Mouse (Mus musculus) forebrain, embryonic 16.5 days (tissue): ENCODE results near the gene Olfr403. TPM values are rescaled to one million over a fixed set of nuclear protein-coding genes. Genes with fewer than 3 reads are reported as not detected.
"Not testable (repeated sequence)": the region's sequence is repeated elsewhere in the genome, so short reads cannot be mapped to it uniquely, and the experiment has no call there.

Experiments used
- ATAC-seq: fragments of 200-750 bp; cut with Nextera tagmentation; 2 replicates; pipeline ENCODE4 v1.8.0; 2017; ENCODE audit warnings: mild to moderate bottlenecking, moderate library complexity
- H3K27ac ChIP-seq: fragments of 300-500 bp; sonication (generic); 2 replicates; pipeline ENCODE4 v1.5.1; 2014; ENCODE audit warnings: low read length, control low read depth
- H3K27me3 ChIP-seq: fragments of 300-500 bp; sonication (generic); replicated peaks from 2 replicates; pipeline ENCODE4 v1.6.1; 2014; ENCODE audit warnings: low read length; ENCODE audit not compliant: control insufficient read depth, insufficient read depth
- H3K36me3 ChIP-seq: fragments of 300-500 bp; sonication (generic); 2 replicates; pipeline ENCODE4 v1.6.1; 2014; ENCODE audit not compliant: control insufficient read depth, insufficient read depth
- H3K4me1 ChIP-seq: fragments of 300-500 bp; sonication (generic); replicated peaks from 2 replicates; pipeline ENCODE4 v1.6.1; 2014; ENCODE audit warnings: low read length; ENCODE audit not compliant: control insufficient read depth, insufficient read depth
- H3K4me2 ChIP-seq: fragments of 300-500 bp; sonication (generic); 2 replicates; pipeline ENCODE4 v1.6.1; 2014; ENCODE audit warnings: mild to moderate bottlenecking, low read length, control low read depth
- H3K4me3 ChIP-seq: fragments of 300-500 bp; sonication (generic); replicated peaks from 2 replicates; pipeline ENCODE4 v1.5.1; 2014; ENCODE audit warnings: mild to moderate bottlenecking, low read length, control low read depth
- H3K9ac ChIP-seq: fragments of 300-500 bp; sonication (generic); replicated peaks from 2 replicates; pipeline ENCODE4 v1.6.1; 2014; ENCODE audit warnings: low read depth, low read length, control low read depth
- H3K9me3 ChIP-seq: fragments of 300-500 bp; sonication (generic); 2 replicates; pipeline ENCODE4 v1.6.1; 2016; ENCODE audit warnings: low read length; ENCODE audit not compliant: control insufficient read depth
- WGBS: fragments of 180-500 bp; shearing (Covaris S2); extraction: QIAGEN DNeasy Blood & Tissue Kit; methylation state at CpG from one replicate; pipeline ENCODE4 v1.1.7; 2014; 5-methylcytosine and 5-hydroxymethylcytosine counted together
- polyA plus RNA-seq: library from polyadenylated mRNA; unstranded; fragments of >200 nt; fragmentation: Nextera tagmentation; extraction: Ambion mirVana; gene quantifications from 2 replicates; pipeline ENCODE4 v1.2.1, GENCODE M21; 2015

The Olfr403 gene
- not detected in 2 replicates for polyA plus RNA-seq

DNA sequence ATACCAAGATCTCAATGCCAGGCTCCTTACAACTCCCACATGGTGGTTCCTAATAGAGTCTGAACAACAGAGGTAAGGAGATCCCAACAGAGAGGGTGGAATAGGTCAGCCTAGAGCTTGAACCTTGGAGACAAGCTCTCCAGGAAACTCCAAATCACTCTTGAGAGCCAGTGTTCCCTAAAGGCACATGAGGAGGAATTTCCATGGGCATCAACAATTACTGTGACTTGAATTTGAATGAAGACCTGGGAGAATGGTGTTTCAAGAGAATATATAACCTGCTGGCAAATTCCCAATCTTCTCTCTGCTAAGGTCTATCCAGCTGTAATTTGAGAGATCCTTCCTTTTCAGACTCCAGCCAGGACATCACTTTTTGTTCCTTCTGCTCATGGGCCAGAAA is at the start of gene Olfr403:
Olfr403 (plus strand) TSS at position 301 of the 400 bp plus-strand sequence.
- ATAC-seq, result no peak
- no peak within 1 kb of the TSS for H3K27ac ChIP-seq
- peaks cover 7% of the 10 kb centered on the region; the same call in 1 of the 2 replicates for H3K9me3 ChIP-seq
- H3K4me3 ChIP-seq, result no peak within 1 kb of the TSS
- H3K4me2 ChIP-seq, result no peak within 1 kb of the TSS
- H3K4me1 ChIP-seq, result no peaks in the 10 kb centered on the region
- no peaks in the 10 kb centered on the region for H3K36me3 ChIP-seq
- H3K9ac ChIP-seq, result no peak within 1 kb of the TSS
- H3K27me3 ChIP-seq, result no peaks in the 10 kb centered on the region

DNA sequence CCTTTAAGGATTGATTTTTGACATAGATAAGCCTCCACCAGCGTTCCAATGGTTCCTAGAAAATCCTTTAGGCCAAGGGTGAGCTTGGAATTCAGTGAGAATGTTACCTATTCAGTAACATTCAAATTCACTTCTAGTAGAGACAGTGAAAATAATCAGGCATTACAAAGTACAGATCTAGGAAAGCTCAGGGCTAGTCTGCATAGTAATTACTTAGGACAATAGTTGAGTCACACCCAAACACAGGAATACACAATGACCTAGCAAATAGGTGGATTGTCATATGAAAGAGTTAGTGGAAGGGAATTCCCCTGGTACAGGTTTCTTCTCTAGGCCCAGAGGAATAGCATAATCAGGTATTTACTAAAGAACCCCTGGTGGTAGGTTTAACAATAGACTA is 46.0 kb upstream of the Olfr403 start:
- not testable (repeated sequence) for H3K9ac ChIP-seq, ATAC-seq, H3K27ac ChIP-seq, H3K4me3 ChIP-seq, H3K36me3 ChIP-seq, H3K4me1 ChIP-seq, H3K4me2 ChIP-seq, H3K27me3 ChIP-seq
- 29% methylated on average over 1 of the region's 1 CpGs for WGBS
- peaks cover 22% of the 10 kb centered on the region for H3K9me3 ChIP-seq

DNA sequence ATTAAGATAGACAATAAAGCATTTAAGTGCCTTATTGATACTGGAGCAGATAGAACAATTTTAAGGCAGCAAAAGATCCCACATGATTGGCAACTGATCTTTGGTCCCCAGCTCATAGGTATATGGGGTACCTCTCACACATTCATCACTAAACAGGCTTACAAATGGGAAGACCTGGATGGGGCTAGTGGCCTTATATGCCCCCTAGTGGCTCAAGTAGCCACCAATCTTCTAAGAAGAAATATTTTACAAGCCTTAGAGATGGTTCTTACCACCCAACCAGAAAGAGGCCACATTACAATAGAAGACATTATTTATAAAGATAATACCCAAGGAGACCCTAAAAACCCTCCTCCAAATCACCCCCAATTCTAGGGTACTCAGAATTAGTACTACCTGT is 40.2 kb upstream of the Olfr403 start:
- no peaks in the 10 kb centered on the region for H3K27me3 ChIP-seq
- no peaks in the 10 kb centered on the region for H3K4me1 ChIP-seq
- H3K9ac ChIP-seq, result no peak overlapping the region
- H3K4me2 ChIP-seq, result no peak overlapping the region
- no peak for ATAC-seq
- peaks cover 12% of the 10 kb centered on the region for H3K9me3 ChIP-seq
- no peak overlapping the region for H3K4me3 ChIP-seq
- H3K27ac ChIP-seq, result no peak overlapping the region
- H3K36me3 ChIP-seq, result no peaks in the 10 kb centered on the region

DNA sequence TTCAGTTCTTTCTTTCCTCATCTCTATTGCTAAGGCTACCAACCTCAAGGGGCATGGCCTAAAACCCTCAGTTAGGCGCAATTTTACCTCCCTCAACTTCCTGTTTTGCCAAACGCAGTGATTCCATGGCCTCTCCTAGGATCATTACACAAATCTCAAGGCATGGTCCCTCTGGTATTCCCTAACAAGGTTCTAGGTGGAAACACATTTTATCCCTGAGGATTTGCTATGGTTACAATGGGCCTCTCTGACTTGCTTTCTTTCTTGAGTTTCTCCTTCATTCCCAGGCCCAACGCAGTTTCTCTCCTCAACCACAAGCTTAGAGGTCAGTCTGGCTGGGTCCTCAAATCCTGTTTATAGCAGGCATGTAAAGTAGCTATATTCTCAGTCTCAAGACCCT is 32.8 kb upstream of the Olfr403 start, which contains the start of gene Olfr402:
Olfr402 (plus strand) TSS at position 301 of the 400 bp plus-strand sequence.
- Histone ChIP-seq H3K36me3 (no peaks in the 10 kb centered on the region), H3K4me3 (no peak within 1 kb of the TSS), H3K9me3 (peaks cover 10% of the 10 kb centered on the region), H3K27me3 (no peaks in the 10 kb centered on the region), H3K4me2 (no peak within 1 kb of the TSS), H3K9ac (no peak within 1 kb of the TSS), H3K27ac (no peak within 1 kb of the TSS), H3K4me1 (no peaks in the 10 kb centered on the region)
- 64% methylated on average over 3 of the region's 3 CpGs for WGBS
- ATAC-seq, result no peak

DNA sequence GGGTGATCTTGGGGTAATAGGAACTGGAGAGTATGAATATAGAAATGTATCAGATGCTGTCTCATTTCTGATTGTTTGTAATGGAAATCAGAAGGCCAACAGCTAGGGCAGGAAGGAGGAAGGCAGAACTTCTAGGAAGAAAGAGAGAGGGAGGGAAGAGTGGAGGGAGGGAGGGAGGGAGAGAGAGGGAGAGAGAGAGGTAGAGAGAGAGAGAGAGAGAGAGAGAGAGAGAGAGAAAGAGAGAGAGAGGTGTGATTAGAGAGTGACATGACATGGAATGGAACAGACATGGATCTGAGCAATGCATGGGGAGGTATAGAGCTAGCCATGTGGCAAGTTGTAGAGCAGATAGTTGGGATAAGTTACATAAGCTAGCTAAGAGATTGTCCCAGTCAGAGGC is 17.3 kb upstream of the Olfr403 start:
- no peaks in the 10 kb centered on the region for H3K27me3 ChIP-seq
- no peak overlapping the region for H3K27ac ChIP-seq
- no peak overlapping the region for H3K4me2 ChIP-seq
- no peaks in the 10 kb centered on the region for H3K4me1 ChIP-seq
- H3K9ac ChIP-seq, result no peak overlapping the region
- 0 out of 2 replicates have a peak, but pooled peaks cover 1% of the 10 kb centered on the region for H3K9me3 ChIP-seq
- no peaks in the 10 kb centered on the region for H3K36me3 ChIP-seq
- H3K4me3 ChIP-seq, result no peak overlapping the region
- no peak for ATAC-seq

DNA sequence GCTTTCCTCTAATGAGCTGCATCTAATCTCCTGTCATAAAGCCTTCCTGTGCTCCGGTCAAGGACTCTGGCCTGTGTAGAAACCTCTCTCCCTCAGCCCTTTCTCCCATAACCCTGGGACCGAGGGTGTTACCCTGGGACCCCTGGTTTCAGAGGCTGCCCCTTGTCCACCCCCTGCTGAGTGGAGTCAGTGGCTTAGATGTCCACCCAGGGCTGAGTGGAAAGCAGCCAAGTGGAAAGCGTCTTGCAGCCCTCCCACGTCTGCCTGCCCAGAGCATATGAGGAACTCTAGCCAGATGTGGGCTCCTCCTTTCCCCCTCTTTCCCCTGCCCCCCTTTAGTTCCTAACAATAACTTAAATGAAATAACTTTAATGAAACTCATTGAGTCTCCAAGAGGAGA is 2.9 kb upstream of the Olfr403 start:
- H3K27me3 ChIP-seq, result no peaks in the 10 kb centered on the region
- H3K4me1 ChIP-seq, result no peaks in the 10 kb centered on the region
- no peak overlapping the region for H3K4me2 ChIP-seq
- no peak overlapping the region for H3K4me3 ChIP-seq
- H3K9me3 ChIP-seq, result peaks cover 7% of the 10 kb centered on the region; the same call in 1 of the 2 replicates
- ATAC-seq, result no peak
- H3K9ac ChIP-seq, result no peak overlapping the region
- WGBS, result 90% methylated on average over 4 of the region's 4 CpGs
- H3K27ac ChIP-seq, result no peak overlapping the region
- no peaks in the 10 kb centered on the region for H3K36me3 ChIP-seq

DNA sequence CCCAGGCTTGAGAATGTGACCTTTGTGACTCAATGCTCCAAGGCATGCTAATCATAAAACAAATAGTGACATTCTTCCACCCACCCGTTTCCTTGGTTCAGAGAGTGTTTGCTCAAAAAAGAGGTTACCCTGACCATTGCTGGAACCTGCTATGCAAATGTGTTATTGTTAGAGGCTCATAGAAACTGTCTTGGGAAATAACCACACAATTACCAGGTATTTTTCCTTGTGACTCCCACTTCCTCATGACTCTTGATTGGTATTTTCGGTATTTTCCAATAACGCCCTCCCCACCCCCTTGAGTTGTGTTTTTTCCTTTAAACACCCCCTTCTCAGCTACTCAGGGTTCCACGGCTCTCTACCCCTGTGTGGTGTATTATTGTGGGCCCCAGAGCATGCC is 2.3 kb upstream of the Olfr403 start:
- H3K4me1 ChIP-seq, result no peaks in the 10 kb centered on the region
- H3K27ac ChIP-seq, result no peak overlapping the region
- no peaks in the 10 kb centered on the region for H3K36me3 ChIP-seq
- no peak overlapping the region for H3K4me3 ChIP-seq
- no peak overlapping the region for H3K4me2 ChIP-seq
- ATAC-seq, result no peak
- H3K27me3 ChIP-seq, result no peaks in the 10 kb centered on the region
- H3K9ac ChIP-seq, result no peak overlapping the region
- 85% methylated on average over 4 of the region's 4 CpGs for WGBS
- H3K9me3 ChIP-seq, result peaks cover 7% of the 10 kb centered on the region; the same call in 1 of the 2 replicates

DNA sequence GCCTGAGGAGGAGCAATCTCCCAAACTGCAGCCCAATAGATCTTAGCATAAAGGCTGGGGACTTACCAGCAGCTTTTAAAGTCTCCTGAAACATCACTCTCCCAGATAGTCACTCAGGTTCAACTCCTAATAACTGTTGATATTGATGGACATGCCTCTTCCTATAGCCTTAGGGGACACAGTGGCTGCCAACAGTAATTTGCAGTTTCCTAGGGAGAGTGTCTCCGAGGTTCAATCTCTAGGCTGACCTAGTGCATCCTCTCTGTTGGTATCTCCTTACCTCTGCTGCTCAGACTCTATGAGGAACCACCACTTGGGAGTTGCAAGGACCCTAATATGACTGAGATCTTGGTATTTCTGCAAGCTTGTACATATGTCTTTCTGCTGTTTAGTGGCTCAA is 25.2 kb downstream of the Olfr403 start, which contains the start of gene Olfr43:
Olfr43 (minus strand) TSS at position 101 of the 400 bp plus-strand sequence.
- no peak within 1 kb of the TSS for H3K9ac ChIP-seq
- no peak within 1 kb of the TSS for H3K4me3 ChIP-seq
- H3K36me3 ChIP-seq, result no peaks in the 10 kb centered on the region
- H3K27ac ChIP-seq, result no peak within 1 kb of the TSS
- ATAC-seq, result no peak
- 50% methylated on average over 1 of the region's 1 CpGs for WGBS
- H3K4me2 ChIP-seq, result no peak within 1 kb of the TSS
- no peaks in the 10 kb centered on the region for H3K4me1 ChIP-seq
- H3K27me3 ChIP-seq, result no peaks in the 10 kb centered on the region
- H3K9me3 ChIP-seq, result 0 out of 2 replicates have a peak, but pooled peaks cover 5% of the 10 kb centered on the region

DNA sequence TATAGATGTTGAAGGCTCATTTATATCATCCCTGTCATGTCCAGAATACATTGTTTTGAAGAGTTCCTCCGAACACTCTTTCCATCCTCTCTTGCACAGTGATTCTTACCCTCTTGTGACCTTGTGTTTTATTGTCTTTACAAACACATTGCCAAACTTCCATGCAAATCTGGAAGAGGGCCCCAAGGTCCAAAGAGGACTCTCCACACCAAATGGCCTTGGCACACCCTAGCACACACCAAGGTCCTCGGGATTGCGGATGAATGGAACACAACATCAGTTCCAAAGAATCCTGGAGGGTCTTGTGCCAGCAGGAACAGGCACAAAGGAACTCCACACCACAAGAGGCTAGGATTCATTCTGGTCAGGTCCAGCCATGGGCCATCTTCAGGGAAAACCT is 55.2 kb downstream of the Olfr403 start:
- Histone ChIP-seq H3K9me3 (no peaks in the 10 kb centered on the region), H3K9ac (no peak overlapping the region), H3K36me3 (no peaks in the 10 kb centered on the region), H3K4me1 (no peaks in the 10 kb centered on the region), H3K27ac (no peak overlapping the region), H3K4me2 (no peak overlapping the region), H3K27me3 (no peaks in the 10 kb centered on the region), H3K4me3 (no peak overlapping the region)
- ATAC-seq, result no peak
- WGBS, result 92% methylated on average over 3 of the region's 3 CpGs
